Comparison of ENCODE assay signal across 8 mouse cellular contexts in the genomic region with DNA sequence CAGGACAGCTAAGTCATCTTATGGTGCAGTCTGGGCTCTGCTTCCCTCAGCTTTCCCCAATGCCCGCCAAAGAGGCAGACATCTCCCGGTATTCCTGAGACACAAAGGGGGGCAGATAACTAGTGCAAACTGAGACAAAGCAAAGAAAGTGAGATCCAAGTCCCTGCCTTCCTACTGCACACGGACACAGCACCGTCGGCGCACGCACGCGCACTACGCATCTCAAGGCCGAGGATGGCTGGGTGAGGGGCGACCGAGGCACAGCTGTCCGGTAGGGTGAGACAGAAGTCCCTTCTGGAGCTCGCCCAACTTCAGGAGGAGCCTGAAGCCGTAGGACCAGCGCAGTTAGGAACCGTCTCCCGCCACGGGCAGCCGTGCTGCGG. TPM values are rescaled to one million over a fixed set of nuclear protein-coding genes. Genes with fewer than 3 reads are reported as not detected.
DNase-seq lines count a peak whose midpoint lies in the region; ATAC-seq lines count a peak whose summit lies in the region.

No protein-coding gene starts in this region.

- peak overlapping the region; percentile 70 for H3K4me2 ChIP-seq in hindbrain, embryonic 11.5 days (replicated peaks; ENCODE audit: low read depth, low read length)

- under 1% methylated on average over 22 of the region's 22 CpGs for WGBS in hindbrain, embryonic 11.5 days

- no peaks in the 10 kb centered on the region for H3K9me3 ChIP-seq in hindbrain, embryonic 11.5 days (ENCODE audit: control insufficient read depth, low read length)

- no peaks in the 10 kb centered on the region for H3K27me3 ChIP-seq in hindbrain, embryonic 11.5 days (ENCODE audit: control insufficient read depth, insufficient read depth, low read length)

- H3K36me3 ChIP-seq in hindbrain, embryonic 11.5 days (ENCODE audit: control insufficient read depth, insufficient read depth, low read length): peaks cover 7% of the 10 kb centered on the region

- H3K4me1 ChIP-seq in hindbrain, embryonic 11.5 days (replicated peaks; ENCODE audit: control insufficient read depth, insufficient read depth, low read length): peaks cover 6% of the 10 kb centered on the region; the same call in 1 of the 2 replicates

- peak overlapping the region; percentile 72 for H3K4me3 ChIP-seq in hindbrain, embryonic 11.5 days (ENCODE audit: low read depth, low read length)

- DNase-seq in embryo, embryonic 10 days (ENCODE audit: low spot score): peak; percentile 92
- DNase-seq in embryo, embryonic 9.5 days (ENCODE audit: extremely low spot score): no peak
- DNase-seq in adrenal gland, postnatal 36 days: peak; percentile 74 to 82
- peak; percentile 88 for DNase-seq in hindbrain, embryonic 11.5 days (ENCODE audit: low spot score)
- peak; percentile 50 to 52 for DNase-seq in left cerebral cortex, adult 8-10 months (ENCODE audit: low spot score in 2 of 2)
- peak; percentile 73 to 82 for DNase-seq in lung, postnatal 4 days
- DNase-seq in right cerebral cortex, postnatal 10 days (ENCODE audit: low spot score in 2 of 2): peak; percentile 84 to 85

- peak overlapping the region; percentile 93 for H3K27ac ChIP-seq in hindbrain, embryonic 11.5 days (ENCODE audit: low read depth, low read length)

- peak; percentile 31 for ATAC-seq in erythroid progenitor cell, adult 5-6 weeks (replicated peaks; ENCODE audit: low FRiP score, poor library complexity, severe bottlenecking)
- peak; percentile 91 for ATAC-seq in hindbrain, embryonic 11.5 days (ENCODE audit: low FRiP score)

- peak overlapping the region; percentile 84 for H3K9ac ChIP-seq in hindbrain, embryonic 11.5 days (ENCODE audit: low read depth, low read length)

RNA-seq across cellular contexts. Expression of a gene that starts 0.5 kb away (rescaled TPM):
- 10 to 100 TPM; 48.0 to 98.0 TPM for total RNA-seq in adrenal gland, postnatal 36 days (2021)
- total RNA-seq in erythroid progenitor cell, adult 5-6 weeks (2015; ENCODE audit: low replicate concordance): 40.7 and 44.7 TPM in 2 replicates
- total RNA-seq in erythroid progenitor cell, adult 5-6 weeks (2017; ENCODE audit: low replicate concordance): 18.7 and 20.8 TPM in 2 replicates
- polyA plus RNA-seq in hindbrain, embryonic 11.5 days (2014; fragmentation: Nextera tagmentation; extraction: Ambion mirVana): 165 and 169 TPM in 2 replicates
- 10 to 100 TPM; 29.9 to 42.2 (median 35.0) TPM for total RNA-seq in left cerebral cortex, adult 8-10 months (2022)

RNA-seq across cellular contexts. Expression of a gene that starts 23.6 kb away (rescaled TPM):
- total RNA-seq in adrenal gland, postnatal 36 days (2021): not detected
- total RNA-seq in erythroid progenitor cell, adult 5-6 weeks (2015; ENCODE audit: low replicate concordance): not detected in 2 replicates
- not detected in 2 replicates for total RNA-seq in erythroid progenitor cell, adult 5-6 weeks (2017; ENCODE audit: low replicate concordance)
- polyA plus RNA-seq in hindbrain, embryonic 11.5 days (2014; fragmentation: Nextera tagmentation; extraction: Ambion mirVana): 0.17 TPM in 1 of 2 replicates, not detected in the other
- total RNA-seq in left cerebral cortex, adult 8-10 months (2022): under 1 TPM in 1 of 4 experiments, not detected in 3; 0.55 TPM
